Mouse (Mus musculus) heart, postnatal 0 days (tissue): ENCODE results near the gene Ncdn. TPM values are rescaled to one million over a fixed set of nuclear protein-coding genes. Genes with fewer than 3 reads are reported as not detected.

Experiments used
- ATAC-seq: fragments of 200-750 bp; cut with Nextera tagmentation; 2 replicates; pipeline ENCODE4 v1.8.0; 2017; ENCODE audit warnings: low read depth, moderate number of reproducible peaks, moderate library complexity; ENCODE audit not compliant: insufficient read depth
- DNase-seq: peaks from one replicate; pipeline ENCODE4 v3.0.0-alpha.2; 2016; ENCODE audit warnings: low spot score
- H3K27ac ChIP-seq: fragments of 300-500 bp; sonication (generic); 2 replicates; pipeline ENCODE4 v1.5.1; 2014; ENCODE audit warnings: low read depth, mild to moderate bottlenecking
- H3K27me3 ChIP-seq: fragments of 300-500 bp; sonication (generic); 2 replicates; pipeline ENCODE4 v1.6.1; 2014; ENCODE audit warnings: low read length, mixed read lengths; ENCODE audit not compliant: control insufficient read depth, insufficient read depth
- H3K36me3 ChIP-seq: fragments of 300-500 bp; sonication (generic); replicated peaks from 2 replicates; pipeline ENCODE4 v1.6.1; 2014; ENCODE audit warnings: low read length, mixed read lengths; ENCODE audit not compliant: control insufficient read depth, insufficient read depth
- H3K4me1 ChIP-seq: fragments of 300-500 bp; sonication (generic); 2 replicates; pipeline ENCODE4 v1.6.1; 2014; ENCODE audit warnings: antibody characterized with exemption; ENCODE audit not compliant: control insufficient read depth, insufficient read depth
- H3K4me2 ChIP-seq: fragments of 300-500 bp; sonication (generic); 2 replicates; pipeline ENCODE4 v1.6.1; 2014; ENCODE audit warnings: low read depth, mild to moderate bottlenecking, low read length, moderate library complexity
- H3K4me3 ChIP-seq: fragments of 300-500 bp; sonication (generic); 2 replicates; pipeline ENCODE4 v1.5.1; 2014; ENCODE audit warnings: low read depth, low read length
- H3K9ac ChIP-seq: fragments of 300-500 bp; sonication (generic); replicated peaks from 2 replicates; pipeline ENCODE4 v1.6.1; 2014; ENCODE audit warnings: low read depth, low read length, mixed read lengths
- H3K9me3 ChIP-seq: fragments of 300-500 bp; sonication (generic); replicated peaks from 2 replicates; pipeline ENCODE4 v1.6.1; 2016; ENCODE audit warnings: low read length; ENCODE audit not compliant: control insufficient read depth
- CTCF ChIP-seq: IDR thresholded peaks from 2 replicates; pipeline ENCODE4 v1.5.1; 2016; ENCODE audit warnings: antibody characterized with exemption, control low read depth, low read depth
- EP300 ChIP-seq: IDR thresholded peaks from 2 replicates; pipeline ENCODE4 v1.6.1; 2016; ENCODE audit warnings: antibody characterized with exemption, low read depth
- WGBS: fragments of 180-500 bp; shearing (Covaris S2); extraction: QIAGEN DNeasy Blood & Tissue Kit; methylation state at CpG from one replicate; pipeline ENCODE4 v1.1.7; 2014; 5-methylcytosine and 5-hydroxymethylcytosine counted together
- polyA plus RNA-seq: library from polyadenylated mRNA; unstranded; fragments of >200 nt; fragmentation: Nextera tagmentation; extraction: Ambion mirVana; gene quantifications from 2 replicates; pipeline ENCODE4 v1.2.1, GENCODE M21; 2015
- total RNA-seq: library from RNA; depleted of rRNA; stranded (reverse); fragments of >200 nt; gene quantifications from 2 replicates; pipeline ENCODE4 v1.2.3, GENCODE M21; 2014; ENCODE audit warnings: low replicate concordance; rRNA removed

Ncdn gene
- total RNA-seq (29.0 and 36.2 TPM in 2 replicates), polyA plus RNA-seq (11.0 TPM in 2 replicates)

GRCm38 (mm10) chr4:126753268-126754230 is at the start of gene Ncdn, which contains the start of gene AU040320:
Gene Ncdn (minus strand): TSS chr4:126753438.
Gene AU040320 (plus strand): TSS chr4:126753544.
- Histone ChIP-seq H3K9ac (peak within 1 kb of the TSS; percentile 67), H3K9me3 (no peaks in the 10 kb centered on the region), H3K4me2 (peak within 1 kb of the TSS; percentile 90), H3K36me3 (peaks cover 13% of the 10 kb centered on the region; the same call in 1 of the 2 replicates), H3K27me3 (no peaks in the 10 kb centered on the region), H3K4me3 (peak within 1 kb of the TSS; percentile 95), H3K27ac (peak within 1 kb of the TSS; percentile 87), H3K4me1 (peaks cover 24% of the 10 kb centered on the region)
- WGBS: under 1% methylated on average over 63 of the region's 71 CpGs
- DNase-seq: peak; percentile 93
- ATAC-seq: peak; percentile 98
- TF ChIP-seq CTCF: no peak
- TF ChIP-seq EP300: peak; percentile 94

- DNase-seq (no peak), ATAC-seq (no peak)
- Histone ChIP-seq H3K27ac (no peak overlapping the region), H3K4me2 (no peak overlapping the region), H3K9ac (no peak overlapping the region), H3K27me3 (no peaks in the 10 kb centered on the region), H3K9me3 (no peaks in the 10 kb centered on the region), H3K4me3 (no peak overlapping the region), H3K4me1 (peaks cover 10% of the 10 kb centered on the region), H3K36me3 (no peaks in the 10 kb centered on the region)
- 92% methylated on average over 8 of the region's 8 CpGs for WGBS
- no peak for TF ChIP-seq CTCF
- no peak for TF ChIP-seq EP300
Measured at GRCm38 (mm10) chr4:126802174-126802573, 48.9 kb upstream of the Ncdn start.

GRCm38 (mm10) chr4:126792341-126793102 is 39.3 kb upstream of the Ncdn start:
- no peak overlapping the region for H3K27ac ChIP-seq

GRCm38 (mm10) chr4:126782996-126783395 is 29.8 kb upstream of the Ncdn start:
- Histone ChIP-seq H3K9ac (no peak overlapping the region), H3K27ac (no peak overlapping the region), H3K36me3 (no peaks in the 10 kb centered on the region), H3K9me3 (no peaks in the 10 kb centered on the region), H3K27me3 (no peaks in the 10 kb centered on the region), H3K4me3 (no peak overlapping the region), H3K4me2 (no peak overlapping the region), H3K4me1 (0 out of 2 replicates have a peak, but pooled peaks cover 9% of the 10 kb centered on the region)
- ATAC-seq: no peak
- WGBS: 74% methylated on average over 8 of the region's 8 CpGs
- DNase-seq: no peak
- no peak for TF ChIP-seq CTCF
- TF ChIP-seq EP300: no peak

More at GRCm38 (mm10) chr4:126792341-126793102, 39.3 kb upstream of the Ncdn start:
- Histone ChIP-seq H3K9me3 (no peaks in the 10 kb centered on the region), H3K9ac (no peak overlapping the region), H3K4me1 (no peaks in the 10 kb centered on the region), H3K4me2 (no peak overlapping the region), H3K27me3 (no peaks in the 10 kb centered on the region), H3K4me3 (no peak overlapping the region), H3K36me3 (peaks cover 21% of the 10 kb centered on the region)
- 84% methylated on average over 7 of the region's 7 CpGs for WGBS
- TF ChIP-seq EP300 (no peak), CTCF (no peak)
- DNase-seq: no peak
- ATAC-seq: no peak

- TF ChIP-seq EP300 (no peak), CTCF (no peak)
- no peaks in the 10 kb centered on the region for H3K27me3 ChIP-seq
- H3K4me1 ChIP-seq: 0 out of 2 replicates have a peak, but pooled peaks cover 9% of the 10 kb centered on the region
- no peak overlapping the region for H3K4me2 ChIP-seq
- no peaks in the 10 kb centered on the region for H3K36me3 ChIP-seq
- ATAC-seq: no peak
- H3K9ac ChIP-seq: no peak overlapping the region
- DNase-seq: no peak
- no peak overlapping the region for H3K4me3 ChIP-seq
- no peak overlapping the region for H3K27ac ChIP-seq
- 88% methylated on average over 8 of the region's 8 CpGs for WGBS
- no peaks in the 10 kb centered on the region for H3K9me3 ChIP-seq
Measured at GRCm38 (mm10) chr4:126782512-126782911, 29.3 kb upstream of the Ncdn start.
